Mouse (Mus musculus) hematopoietic multipotent progenitor cell, adult 10-12 weeks (in vitro differentiated cells): Measurements from ENCODE around the gene Cyp26a1. TPM values are rescaled to one million over a fixed set of nuclear protein-coding genes. Genes with fewer than 3 reads are reported as not detected.

Source experiments
- polyA plus RNA-seq: library from polyadenylated mRNA; stranded (reverse); fragments of >175 nt; gene quantifications from 2 replicates; pipeline ENCODE4 v1.2.3, GENCODE M21; 2012; ENCODE audit warnings: low replicate concordance

Gene Cyp26a1
- polyA plus RNA-seq = 0.28 TPM in 1 of 2 replicates, not detected in the other

DNA sequence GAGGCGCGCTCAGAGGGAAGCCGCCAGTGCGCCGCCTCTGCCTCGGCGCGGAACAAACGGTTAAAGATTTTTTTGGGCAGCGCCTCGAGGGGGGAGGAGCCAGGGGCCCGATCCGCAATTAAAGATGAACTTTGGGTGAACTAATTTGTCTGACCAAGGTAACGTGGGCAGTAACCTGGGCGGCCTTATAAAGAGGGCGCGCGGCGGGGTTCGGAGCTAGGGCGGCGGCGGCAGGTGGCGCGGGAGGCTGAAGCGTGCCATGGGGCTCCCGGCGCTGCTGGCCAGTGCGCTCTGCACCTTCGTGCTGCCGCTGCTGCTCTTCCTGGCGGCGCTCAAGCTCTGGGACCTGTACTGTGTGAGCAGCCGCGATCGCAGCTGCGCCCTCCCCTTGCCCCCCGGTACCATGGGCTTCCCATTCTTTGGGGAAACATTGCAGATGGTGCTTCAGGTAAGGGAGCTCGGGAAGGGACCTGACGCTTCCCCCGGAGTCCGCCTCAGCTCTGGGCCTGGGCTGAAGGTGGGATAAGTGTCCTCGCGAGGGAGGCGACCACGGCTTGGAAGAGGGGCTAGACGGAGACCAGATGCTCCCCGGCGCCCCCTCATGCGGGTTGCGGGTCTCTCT is at the start of gene Cyp26a1:
Gene Cyp26a1, plus strand, starts transcription at position 148 of the 622 bp plus-strand sequence.

DNA sequence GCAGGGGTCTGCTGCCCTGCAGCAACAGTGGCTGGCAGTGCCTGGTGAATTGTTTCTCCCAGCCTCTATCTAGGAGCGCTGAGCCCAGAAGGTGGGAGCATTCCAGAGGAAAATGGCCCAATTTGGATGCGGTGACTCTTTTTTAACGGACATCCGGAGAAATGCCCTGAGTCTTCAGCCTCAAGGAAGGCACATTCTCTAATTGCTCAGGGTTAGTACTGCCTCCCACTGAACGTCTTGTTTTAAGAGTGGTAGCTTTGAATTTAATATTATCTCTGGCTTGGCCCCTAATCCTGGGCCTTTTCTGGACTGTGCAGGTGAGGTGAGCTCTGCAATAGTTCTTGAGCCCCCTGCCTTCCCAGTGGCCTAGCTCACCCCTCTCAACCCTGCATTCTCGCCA is 12.3 kb upstream of the Cyp26a1 start, which contains the start of gene Cyp26c1:
Gene Cyp26c1, plus strand, starts transcription at position 301 of the 400 bp plus-strand sequence.

Other genes starting within 250 kb of the Cyp26a1 start
- gene Exoc6, start 147.4 kb upstream of the Cyp26a1 start, polyA plus RNA-seq = 10.6 and 10.7 TPM in 2 replicates
- gene Cyp26c1, start 12.2 kb upstream of the Cyp26a1 start, polyA plus RNA-seq = 0.23 TPM in 1 of 2 replicates, not detected in the other